In genomic region chr15:88311158-88311557, GRCm38 (mm10) we compare ENCODE assay signal across 23 mouse cellular contexts.
DNase-seq lines count a peak whose midpoint lies in the region; ATAC-seq and TF ChIP-seq lines count a peak whose summit lies in the region.
"Had no signal": no experiment of that assay in that cellular context is flagged by ENCODE, and none has a peak within 500 bp of the region (broad histone marks: within the 10 kb centered on the region; RNA-seq: fewer than 3 reads in every experiment).

No protein-coding gene starts in this region.

- H3K9me3 ChIP-seq in forebrain, embryonic 10.5 days = no peaks in the 10 kb centered on the region
- no peaks in the 10 kb centered on the region for H3K9me3 ChIP-seq in forebrain, embryonic 13.5 days (replicated peaks)
- H3K9me3 ChIP-seq in hindbrain, postnatal 0 days (ENCODE audit: low read length) = no peaks in the 10 kb centered on the region
- H3K9me3 ChIP-seq in hindbrain, embryonic 12.5 days (replicated peaks) = no peaks in the 10 kb centered on the region
- H3K9me3 ChIP-seq in embryonic facial prominence, embryonic 14.5 days (ENCODE audit: control insufficient read depth, low read length) = no peaks in the 10 kb centered on the region
- no peaks in the 10 kb centered on the region for H3K9me3 ChIP-seq in liver, embryonic 11.5 days (ENCODE audit: control insufficient read depth, low read length)
- H3K9me3 ChIP-seq: embryonic facial prominence, embryonic 15.5 days; forebrain, embryonic 12.5 days; intestine, embryonic 15.5 days had no signal

- peaks cover 39% of the 10 kb centered on the region for H3K4me1 ChIP-seq in forebrain, embryonic 10.5 days
- peaks cover 42% of the 10 kb centered on the region for H3K4me1 ChIP-seq in forebrain, embryonic 13.5 days
- peaks cover 5% of the 10 kb centered on the region for H3K4me1 ChIP-seq in hindbrain, postnatal 0 days (ENCODE audit: insufficient read depth, low read length)
- peaks cover 15% of the 10 kb centered on the region for H3K4me1 ChIP-seq in hindbrain, embryonic 12.5 days
- no peaks in the 10 kb centered on the region for H3K4me1 ChIP-seq in embryonic facial prominence, embryonic 14.5 days (ENCODE audit: control insufficient read depth, insufficient read depth, low read length)
- H3K4me1 ChIP-seq in liver, embryonic 11.5 days (replicated peaks; ENCODE audit: control insufficient read depth, insufficient read depth, low read length) = no peaks in the 10 kb centered on the region
- H3K4me1 ChIP-seq: heart, embryonic 13.5 days; intestine, embryonic 15.5 days had no signal

- peaks cover 5% of the 10 kb centered on the region; the same call in 1 of the 2 replicates for H3K27me3 ChIP-seq in forebrain, embryonic 10.5 days (ENCODE audit: poor library complexity, severe bottlenecking)
- no peaks in the 10 kb centered on the region for H3K27me3 ChIP-seq in forebrain, embryonic 13.5 days
- H3K27me3 ChIP-seq in hindbrain, postnatal 0 days (ENCODE audit: insufficient read depth, low read length) = 0 out of 2 replicates have a peak, but pooled peaks cover 3% of the 10 kb centered on the region
- H3K27me3 ChIP-seq in hindbrain, embryonic 12.5 days = no peaks in the 10 kb centered on the region
- H3K27me3 ChIP-seq in embryonic facial prominence, embryonic 14.5 days (replicated peaks; ENCODE audit: control insufficient read depth, insufficient read depth, low read length) = no peaks in the 10 kb centered on the region
- H3K27me3 ChIP-seq in liver, embryonic 11.5 days (replicated peaks; ENCODE audit: control insufficient read depth, insufficient read depth, low read length) = no peaks in the 10 kb centered on the region
- H3K27me3 ChIP-seq: embryonic facial prominence, embryonic 15.5 days; forebrain, embryonic 12.5 days; heart, embryonic 13.5 days; intestine, embryonic 15.5 days had no signal

- no peak overlapping the region for H3K4me3 ChIP-seq in forebrain, embryonic 10.5 days
- no peak overlapping the region for H3K4me3 ChIP-seq in forebrain, embryonic 13.5 days
- no peak overlapping the region for H3K4me3 ChIP-seq in hindbrain, postnatal 0 days (ENCODE audit: low read length)
- H3K4me3 ChIP-seq in hindbrain, embryonic 12.5 days = no peak overlapping the region
- no peak overlapping the region for H3K4me3 ChIP-seq in embryonic facial prominence, embryonic 14.5 days (ENCODE audit: low read depth, low read length)
- no peak overlapping the region for H3K4me3 ChIP-seq in liver, embryonic 11.5 days (ENCODE audit: low read depth, low read length)
- H3K4me3 ChIP-seq: embryonic facial prominence, embryonic 15.5 days; erythroblast, embryonic 14.5 days; forebrain, embryonic 12.5 days; heart, embryonic 13.5 days; hindbrain, embryonic 13.5 days; intestine, embryonic 15.5 days had no signal

- no peak overlapping the region for H3K9ac ChIP-seq in forebrain, embryonic 13.5 days
- H3K9ac ChIP-seq in hindbrain, postnatal 0 days (replicated peaks; ENCODE audit: low read length) = no peak overlapping the region
- no peak overlapping the region for H3K9ac ChIP-seq in hindbrain, embryonic 12.5 days
- no peak overlapping the region for H3K9ac ChIP-seq in embryonic facial prominence, embryonic 14.5 days (ENCODE audit: low read depth, low read length)
- no peak overlapping the region for H3K9ac ChIP-seq in liver, embryonic 11.5 days (ENCODE audit: low read depth, low read length)
- H3K9ac ChIP-seq: embryonic facial prominence, embryonic 15.5 days; forebrain, embryonic 12.5 days; heart, embryonic 13.5 days; hindbrain, embryonic 13.5 days; intestine, embryonic 15.5 days had no signal

- H3K36me3 ChIP-seq in forebrain, embryonic 10.5 days (replicated peaks) = no peaks in the 10 kb centered on the region
- H3K36me3 ChIP-seq in forebrain, embryonic 13.5 days (ENCODE audit: poor library complexity, severe bottlenecking) = no peaks in the 10 kb centered on the region
- H3K36me3 ChIP-seq in hindbrain, postnatal 0 days (ENCODE audit: insufficient read depth, low read length) = no peaks in the 10 kb centered on the region
- H3K36me3 ChIP-seq in hindbrain, embryonic 12.5 days = no peaks in the 10 kb centered on the region
- no peaks in the 10 kb centered on the region for H3K36me3 ChIP-seq in embryonic facial prominence, embryonic 14.5 days (ENCODE audit: control insufficient read depth, insufficient read depth, low read length)
- H3K36me3 ChIP-seq in liver, embryonic 11.5 days (ENCODE audit: control insufficient read depth, insufficient read depth, low read length) = no peaks in the 10 kb centered on the region
- H3K36me3 ChIP-seq: embryonic facial prominence, embryonic 15.5 days; forebrain, embryonic 12.5 days; G1E; heart, embryonic 13.5 days; hindbrain, embryonic 13.5 days; intestine, embryonic 15.5 days had no signal

- TF ChIP-seq CTCF in hindbrain, postnatal 0 days (IDR thresholded peaks at IDR 0.05; ENCODE audit: low read depth) = no peak

- no peak overlapping the region for H3K4me2 ChIP-seq in forebrain, embryonic 13.5 days
- no peak overlapping the region for H3K4me2 ChIP-seq in hindbrain, postnatal 0 days (ENCODE audit: low read depth, low read length)
- H3K4me2 ChIP-seq in hindbrain, embryonic 12.5 days (replicated peaks) = no peak overlapping the region
- no peak overlapping the region for H3K4me2 ChIP-seq in embryonic facial prominence, embryonic 14.5 days (ENCODE audit: low read depth, low read length)
- no peak overlapping the region for H3K4me2 ChIP-seq in liver, embryonic 11.5 days
- H3K4me2 ChIP-seq: embryonic facial prominence, embryonic 15.5 days; forebrain, embryonic 12.5 days; heart, embryonic 13.5 days; hindbrain, embryonic 13.5 days; intestine, embryonic 15.5 days had no signal

- H3K27ac ChIP-seq in forebrain, embryonic 10.5 days = peak overlapping the region; percentile 51; the same call in 1 of the 2 replicates
- no peak overlapping the region for H3K27ac ChIP-seq in forebrain, embryonic 13.5 days
- H3K27ac ChIP-seq in hindbrain, postnatal 0 days = no peak overlapping the region
- no peak overlapping the region for H3K27ac ChIP-seq in hindbrain, embryonic 12.5 days
- H3K27ac ChIP-seq in embryonic facial prominence, embryonic 14.5 days (replicated peaks; ENCODE audit: low read depth, low read length) = no peak overlapping the region
- no peak overlapping the region for H3K27ac ChIP-seq in liver, embryonic 11.5 days (ENCODE audit: low read depth, low read length)
- H3K27ac ChIP-seq: embryonic facial prominence, embryonic 15.5 days; forebrain, embryonic 12.5 days; heart, embryonic 13.5 days; hindbrain, embryonic 13.5 days; intestine, embryonic 15.5 days had no signal

- 9% methylated on average over 8 of the region's 8 CpGs for whole genome bisulfite sequencing in forebrain, embryonic 10.5 days
- WGBS in forebrain, embryonic 13.5 days = 11% methylated on average over 8 of the region's 8 CpGs
- 35% methylated on average over 8 of the region's 8 CpGs for WGBS in hindbrain, postnatal 0 days
- 37% methylated on average over 8 of the region's 8 CpGs for WGBS in hindbrain, embryonic 12.5 days
- 27% methylated on average over 8 of the region's 8 CpGs for WGBS in embryonic facial prominence, embryonic 14.5 days
- 70% methylated on average over 8 of the region's 8 CpGs for WGBS in liver, embryonic 11.5 days

- DNase-seq in forebrain, embryonic 10.5 days (ENCODE audit: extremely low spot score, low spot score) = no peak
- peak; percentile 21 for DNase-seq in hindbrain, postnatal 0 days (ENCODE audit: low spot score)
- peak; percentile 47 for DNase-seq in Muller cell, postnatal 12 days (ENCODE audit: inconsistent ontology term)
- peak; percentile 41 for DNase-seq in embryonic facial prominence, embryonic 14.5 days (ENCODE audit: low spot score)
- DNase-seq in liver, embryonic 11.5 days (ENCODE audit: low spot score) = no peak
- no peak for DNase-seq in heart, postnatal 25 days (ENCODE audit: low spot score)
- DNase-seq: adrenal gland, postnatal 10 days; B cell, adult 2 months; cerebellum, adult 11-12 months; cerebellum, adult 9-10 months; cerebellum, postnatal 25 days; gastrocnemius, postnatal 10 days; heart, postnatal 4 days had no signal

- intact Hi-C loops in heart, postnatal 25 days (cut with DNase I) = no loop called here

- ATAC-seq in forebrain, embryonic 13.5 days = no peak
- no peak for ATAC-seq in hindbrain, postnatal 0 days
- no peak for ATAC-seq in hindbrain, embryonic 12.5 days (ENCODE audit: low FRiP score)
- ATAC-seq in embryonic facial prominence, embryonic 14.5 days (ENCODE audit: low read depth) = no peak
- no peak for ATAC-seq in liver, embryonic 11.5 days (replicated peaks; ENCODE audit: low FRiP score)
- ATAC-seq: CD4-positive, CD25-positive, alpha-beta regulatory T cell, adult 4 months; intestine, embryonic 15.5 days had no signal

Comparison
In these comparisons a context has a peak if more than half of its experiments do, and no peak if none do; other contexts are left out.
1. DNase-seq: peak in hindbrain, postnatal 0 days (single experiment), Muller cell, postnatal 12 days (single experiment) and embryonic facial prominence, embryonic 14.5 days (single experiment); none in forebrain, embryonic 10.5 days (single experiment), liver, embryonic 11.5 days (single experiment) and heart, postnatal 25 days (single experiment).